Mouse (Mus musculus) brown adipose tissue, adult 24 weeks (tissue): ENCODE data around the gene Tlcd2. TPM values are rescaled to one million over a fixed set of nuclear protein-coding genes. Genes with fewer than 3 reads are reported as not detected.
A peak's percentile ranks its signal among the peaks of the same experiment; 100 is the strongest.

Experiments
- H3K27ac ChIP-seq: fragments of 200-500 bp; replicated peaks from 2 replicates; pipeline ENCODE4 v1.5.1; 2012; ENCODE audit warnings: low read depth, mild to moderate bottlenecking, low read length
- H3K4me1 ChIP-seq: fragments of 200-500 bp; 2 replicates; pipeline ENCODE4 v1.6.1; 2012; ENCODE audit warnings: low read length, mixed read lengths; ENCODE audit not compliant: control insufficient read depth, insufficient read depth, insufficient read length
- H3K4me3 ChIP-seq: fragments of 200-500 bp; 2 replicates; pipeline ENCODE4 v1.5.1; 2012; ENCODE audit warnings: low read depth, mild to moderate bottlenecking, low read length, moderate library complexity; ENCODE audit not compliant: insufficient read depth
- polyA plus RNA-seq: library from polyadenylated mRNA; stranded (reverse); fragments of >200 nt; gene quantifications from 2 replicates; pipeline ENCODE4 v1.2.4, GENCODE M21; 2012; ENCODE audit not compliant: missing spikeins, insufficient read depth, insufficient read length

Gene Tlcd2
- polyA plus RNA-seq, 1 experiment: 20.2 TPM

DNA sequence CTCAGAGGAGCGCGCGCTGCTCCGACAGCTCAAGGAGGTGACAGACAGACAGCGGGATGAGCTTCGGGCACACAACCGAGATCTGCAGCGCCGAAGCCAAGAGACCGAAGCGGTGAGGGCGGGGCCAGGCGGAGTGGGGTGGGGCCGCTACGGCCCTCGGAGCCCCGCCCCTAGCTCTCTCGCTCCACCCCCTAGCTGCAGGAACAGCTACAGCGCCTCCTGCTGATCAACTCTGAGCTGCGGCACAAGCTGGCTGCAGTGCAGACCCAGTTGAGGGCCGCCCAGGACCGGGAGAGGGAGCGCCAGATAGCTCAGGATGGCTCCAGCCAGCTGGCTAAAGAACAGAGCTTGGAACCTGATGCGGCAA lies 49.1 kb downstream of the Tlcd2 start:
- peak overlapping the region; percentile 98 for H3K27ac ChIP-seq
- peaks cover 16% of the 10 kb centered on the region for H3K4me1 ChIP-seq
- H3K4me3 ChIP-seq: peak overlapping the region; percentile 90

DNA sequence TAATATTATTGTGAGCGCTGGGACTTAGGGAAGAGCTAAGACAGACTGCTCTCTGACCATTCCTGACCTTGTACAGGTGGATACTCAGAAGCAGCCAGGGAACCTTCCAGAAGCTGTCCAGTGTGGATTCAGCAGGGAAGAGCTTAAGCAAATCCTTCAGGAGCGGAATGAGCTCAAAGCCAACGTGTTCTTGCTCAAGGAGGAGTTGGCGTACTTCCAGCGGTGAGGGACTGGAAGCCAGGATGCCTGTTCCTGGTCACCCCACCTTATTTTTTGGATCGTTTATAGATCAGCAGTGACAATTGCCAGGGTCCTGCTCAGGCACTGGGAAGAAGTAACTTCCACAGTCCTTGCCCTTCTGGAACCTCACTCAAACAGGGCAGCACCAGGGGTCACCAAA lies 49.7 kb downstream of the Tlcd2 start:
- Histone ChIP-seq H3K4me1 (peaks cover 16% of the 10 kb centered on the region), H3K4me3 (peak overlapping the region; percentile 10), H3K27ac (peak overlapping the region; percentile 96)

DNA sequence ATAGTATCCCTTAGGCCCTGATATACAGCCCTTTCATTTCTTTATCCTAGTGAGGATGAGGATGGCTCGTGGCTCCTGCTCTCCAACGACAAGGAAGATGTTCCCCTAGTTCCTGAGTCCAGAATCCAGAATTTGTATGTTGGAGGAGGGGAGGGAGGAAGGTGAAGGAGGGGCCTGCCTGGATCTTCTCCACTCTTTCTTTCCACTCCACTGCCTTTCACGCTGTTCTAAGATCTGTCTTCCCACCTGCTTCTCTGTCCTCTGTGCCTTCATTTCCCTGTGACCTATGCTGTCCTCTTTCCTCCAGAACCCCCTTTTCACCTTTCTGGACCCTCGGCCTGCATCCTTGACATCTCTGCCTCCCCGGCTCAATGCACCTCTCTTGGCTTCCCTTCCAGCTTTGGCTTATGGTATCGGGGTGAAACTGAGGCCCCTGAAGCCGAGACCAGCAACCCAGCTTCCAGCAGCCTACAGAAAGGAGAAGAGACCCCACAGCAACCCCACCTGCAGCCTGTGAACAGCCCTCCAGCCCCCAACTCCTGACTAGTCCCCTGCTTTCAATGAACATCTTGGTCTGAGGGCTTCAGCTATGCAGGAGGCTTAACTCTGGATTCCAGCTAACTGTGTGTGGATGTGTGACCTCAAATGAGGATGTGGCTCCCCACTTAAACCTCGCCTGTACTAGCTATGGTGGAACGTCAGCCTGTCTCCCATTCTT lies 50.9 kb downstream of the Tlcd2 start:
- H3K27ac ChIP-seq: peak overlapping the region; percentile 96
- H3K4me3 ChIP-seq: no peak overlapping the region

DNA sequence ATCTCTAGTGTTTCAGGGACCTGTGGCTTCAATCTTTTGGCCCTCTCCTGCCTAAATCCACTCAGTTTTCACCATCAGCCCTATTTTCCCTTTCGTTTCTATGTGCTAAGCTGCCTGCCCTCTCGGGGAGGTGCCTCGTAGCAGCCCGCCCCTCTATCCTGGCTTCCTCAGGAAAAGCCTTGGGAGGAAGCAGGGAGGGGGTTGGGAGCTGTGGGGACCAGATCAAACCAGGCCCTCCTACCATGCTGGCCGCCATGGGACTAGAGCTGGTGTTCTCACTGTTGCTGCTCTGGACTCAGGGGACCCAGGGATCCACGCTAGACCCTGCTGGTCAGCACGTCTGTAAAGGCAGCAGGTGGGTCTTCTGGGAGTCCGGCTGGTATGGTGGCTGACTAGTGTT lies 51.8 kb downstream of the Tlcd2 start, which contains the start of gene Scarf1:
Gene Scarf1 (plus strand): TSS at position 205 of the 400 bp plus-strand sequence.
- H3K4me3 ChIP-seq: peak within 1 kb of the TSS; percentile 75
- peaks cover 16% of the 10 kb centered on the region for H3K4me1 ChIP-seq
- peak within 1 kb of the TSS; percentile 96 for H3K27ac ChIP-seq

More for the DNA sequence above, 50.9 kb downstream of the Tlcd2 start:
- peaks cover 16% of the 10 kb centered on the region for H3K4me1 ChIP-seq

DNA sequence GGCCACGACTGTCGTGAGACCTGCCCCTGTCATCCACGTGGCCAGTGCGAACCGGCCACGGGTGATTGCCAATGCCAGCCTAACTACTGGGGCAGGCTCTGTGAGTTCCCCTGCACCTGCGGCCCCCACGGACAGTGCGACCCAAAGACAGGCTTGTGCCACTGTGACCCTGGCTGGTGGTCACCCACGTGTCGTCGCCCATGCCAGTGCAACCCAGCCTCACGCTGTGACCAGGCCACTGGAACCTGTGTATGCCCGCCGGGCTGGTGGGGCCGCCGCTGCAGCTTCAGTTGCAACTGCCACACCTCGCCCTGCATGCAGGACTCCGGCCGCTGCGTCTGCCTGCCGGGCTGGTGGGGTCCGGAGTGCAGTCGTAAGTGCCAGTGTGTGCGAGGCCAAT lies 53.7 kb downstream of the Tlcd2 start:
- H3K27ac ChIP-seq: no peak overlapping the region; the same call in 1 of the 2 replicates
- peak overlapping the region; percentile 13; the same call in 1 of the 2 replicates for H3K4me3 ChIP-seq
- H3K4me1 ChIP-seq: peaks cover 12% of the 10 kb centered on the region

DNA sequence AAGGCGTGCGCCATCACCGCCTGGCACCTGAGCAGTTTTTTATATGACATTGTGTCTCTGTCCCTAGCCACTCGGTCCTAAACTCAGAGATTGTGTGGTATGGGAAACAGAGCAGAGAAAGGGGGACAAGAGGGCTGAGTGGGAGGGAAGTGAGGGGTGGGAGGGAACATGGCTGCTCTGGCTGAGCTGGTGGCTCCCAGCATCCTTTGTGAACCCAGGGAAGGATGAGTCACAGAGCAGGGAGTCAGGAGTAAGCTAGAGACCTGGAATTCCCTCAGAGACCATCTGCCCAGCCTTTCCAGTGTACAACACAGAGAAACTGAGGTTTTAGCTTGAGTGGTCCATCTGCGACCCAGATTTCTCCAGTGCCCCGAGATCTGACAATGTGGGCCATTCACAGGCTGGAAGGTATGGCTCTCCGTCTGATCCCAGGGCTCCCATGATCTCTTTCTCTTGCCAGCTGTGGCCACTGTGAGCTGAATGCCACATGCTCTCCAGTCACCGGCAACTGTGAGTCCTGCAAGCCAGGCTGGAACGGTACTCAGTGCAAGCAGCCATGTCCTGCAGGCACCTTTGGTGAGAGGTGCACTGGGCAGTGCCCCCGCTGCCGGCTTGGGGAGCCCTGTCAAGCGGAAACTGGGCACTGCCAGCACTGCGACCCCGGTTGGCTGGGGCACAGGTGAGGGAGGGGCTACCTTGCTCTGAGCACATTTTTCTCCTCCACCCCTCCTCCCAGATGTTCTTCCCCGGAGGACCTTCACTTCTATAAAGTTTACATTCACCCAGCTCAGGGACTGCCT lies 58.5 kb downstream of the Tlcd2 start:
- H3K27ac ChIP-seq: no peak overlapping the region
- H3K4me1 ChIP-seq: peaks cover 4% of the 10 kb centered on the region
- no peak overlapping the region for H3K4me3 ChIP-seq

Other genes starting within 250 kb of the Tlcd2 start
- gene Rpa1, start 113.4 kb upstream of the Tlcd2 start, polyA plus RNA-seq: 20.1 and 24.7 TPM in 2 replicates
- 12.4 and 13.4 TPM in 2 replicates for gene Smyd4, start 113.3 kb upstream of the Tlcd2 start, polyA plus RNA-seq
- gene Serpinf1, start 39.0 kb upstream of the Tlcd2 start, polyA plus RNA-seq: 78.8 and 102 TPM in 2 replicates
- gene Serpinf2, start 22.1 kb upstream of the Tlcd2 start, polyA plus RNA-seq: 0.48 TPM in 1 of 2 replicates, not detected in the other
- gene Wdr81, start 7.0 kb upstream of the Tlcd2 start, polyA plus RNA-seq: 5.5 and 7.2 TPM in 2 replicates
- 57.2 and 61.0 TPM in 2 replicates for gene Prpf8, start 25.1 kb downstream of the Tlcd2 start, polyA plus RNA-seq
- gene Rilp, start 48.4 kb downstream of the Tlcd2 start, polyA plus RNA-seq: 42.3 and 47.1 TPM in 2 replicates
- 3.4 and 5.3 TPM in 2 replicates for gene Scarf1, start 51.8 kb downstream of the Tlcd2 start, polyA plus RNA-seq
- 13.4 and 14.5 TPM in 2 replicates for gene Slc43a2, start 70.0 kb downstream of the Tlcd2 start, polyA plus RNA-seq
- 75.9 and 86.5 TPM in 2 replicates for gene Pitpna, start 126.4 kb downstream of the Tlcd2 start, polyA plus RNA-seq
- 19.1 and 24.1 TPM in 2 replicates for gene Inpp5k, start 169.3 kb downstream of the Tlcd2 start, polyA plus RNA-seq
- 65.7 and 72.5 TPM in 2 replicates for gene Myo1c, start 188.8 kb downstream of the Tlcd2 start, polyA plus RNA-seq
- 56.9 and 64.4 TPM in 2 replicates for gene Crk, start 217.5 kb downstream of the Tlcd2 start, polyA plus RNA-seq